Mouse (Mus musculus): ENCODE results near the gene Vps37b. TPM values are rescaled to one million over a fixed set of nuclear protein-coding genes. Genes with fewer than 3 reads are reported as not detected.

Gene Vps37b
- total and polyA plus RNA-seq, 2 experiments from 2014 or later = 51.4 to 55.7 TPM

DNA sequence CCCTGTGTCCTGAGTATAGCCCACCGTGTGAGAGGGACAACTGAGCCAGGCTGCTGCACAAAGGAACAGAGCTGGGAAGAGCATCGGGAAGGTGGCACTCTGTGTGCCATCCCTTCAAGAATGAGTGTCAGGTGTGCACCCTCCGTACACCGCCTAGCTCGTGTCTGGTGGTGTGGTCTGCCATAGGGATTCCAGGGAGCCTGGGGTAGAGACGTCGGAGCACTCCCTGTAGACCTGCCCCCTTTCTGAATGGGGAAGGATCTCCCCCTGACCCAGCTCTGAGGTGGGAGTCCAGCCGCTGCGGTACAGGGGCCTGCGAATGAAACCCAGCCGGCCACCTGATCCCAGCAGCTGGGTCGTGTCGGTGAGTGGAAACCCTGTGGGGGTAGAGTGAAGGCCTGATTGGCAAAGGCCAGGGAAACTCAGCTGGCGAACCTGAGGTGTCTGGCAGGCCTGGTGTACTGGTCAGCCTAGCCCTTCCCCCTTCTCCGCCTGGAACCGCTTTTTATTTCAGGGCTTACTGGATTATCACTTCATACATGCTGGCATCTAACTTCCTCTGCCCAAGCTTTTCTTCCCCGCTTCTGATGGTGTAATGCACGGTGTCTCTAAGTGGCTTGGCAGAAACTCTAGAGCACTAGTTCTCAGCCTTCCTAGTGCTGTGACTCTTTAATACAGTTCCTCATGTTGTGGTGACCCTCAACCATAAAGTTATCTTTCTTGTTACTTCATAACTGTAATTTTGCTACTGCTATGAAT, 52.7 kb downstream of the Vps37b start:
- no peaks in the 10 kb centered on the region for H3K9me3 ChIP-seq (replicated peaks; ENCODE audit: control insufficient read depth, low read length)

DNA sequence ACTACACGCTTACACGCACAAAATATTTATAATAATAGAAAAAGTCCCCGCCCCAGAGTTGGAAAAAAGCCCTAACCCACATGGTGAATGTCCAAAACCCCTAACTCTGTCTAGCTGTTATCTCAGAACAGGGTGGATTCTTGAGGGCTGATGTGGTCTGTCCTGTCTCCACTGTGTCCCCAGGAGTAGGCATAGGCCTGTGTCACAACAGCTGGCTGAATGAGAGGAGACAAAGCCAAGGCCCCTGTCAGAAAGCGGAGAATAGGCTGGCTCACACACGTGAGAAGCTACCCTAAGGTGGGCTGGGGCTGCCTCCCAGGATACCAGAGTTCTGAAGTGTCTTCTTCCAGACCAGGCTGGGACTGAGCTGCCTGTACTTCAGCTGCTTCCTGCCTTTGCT, 53.9 kb downstream of the Vps37b start:
- peaks cover 55% of the 10 kb centered on the region for H3K4me1 ChIP-seq (ENCODE audit: control insufficient read depth, insufficient read depth)
- H3K9ac ChIP-seq (replicated peaks; ENCODE audit: low read depth, low read length) = no peak overlapping the region
- ATAC-seq (ENCODE audit: insufficient read depth, low read depth) = no peak

More for the DNA sequence above, 52.7 kb downstream of the Vps37b start:
- DNase-seq (ENCODE audit: low spot score) = no peak
- H3K27ac ChIP-seq (ENCODE audit: low read depth) = peak overlapping the region; percentile 66
- no peaks in the 10 kb centered on the region for H3K36me3 ChIP-seq (replicated peaks; ENCODE audit: control insufficient read depth, insufficient read depth, low read length)
- ATAC-seq (ENCODE audit: insufficient read depth, low read depth) = no peak
- 64% methylated on average over 18 of the region's 18 CpGs for WGBS
- no peaks in the 10 kb centered on the region for H3K27me3 ChIP-seq (ENCODE audit: control insufficient read depth, insufficient read depth, low read length)
- H3K4me1 ChIP-seq (ENCODE audit: control insufficient read depth, insufficient read depth) = peaks cover 55% of the 10 kb centered on the region
- TF ChIP-seq CTCF (IDR thresholded peaks at IDR 0.05; ENCODE audit: low read depth) = no peak
- no peak for TF ChIP-seq EP300 (IDR thresholded peaks at IDR 0.05; ENCODE audit: low read depth)
- H3K9ac ChIP-seq (replicated peaks; ENCODE audit: low read depth, low read length) = no peak overlapping the region
- H3K4me2 ChIP-seq (ENCODE audit: low read depth, low read length) = no peak overlapping the region
- H3K4me3 ChIP-seq (ENCODE audit: low read depth, low read length) = no peak overlapping the region

DNA sequence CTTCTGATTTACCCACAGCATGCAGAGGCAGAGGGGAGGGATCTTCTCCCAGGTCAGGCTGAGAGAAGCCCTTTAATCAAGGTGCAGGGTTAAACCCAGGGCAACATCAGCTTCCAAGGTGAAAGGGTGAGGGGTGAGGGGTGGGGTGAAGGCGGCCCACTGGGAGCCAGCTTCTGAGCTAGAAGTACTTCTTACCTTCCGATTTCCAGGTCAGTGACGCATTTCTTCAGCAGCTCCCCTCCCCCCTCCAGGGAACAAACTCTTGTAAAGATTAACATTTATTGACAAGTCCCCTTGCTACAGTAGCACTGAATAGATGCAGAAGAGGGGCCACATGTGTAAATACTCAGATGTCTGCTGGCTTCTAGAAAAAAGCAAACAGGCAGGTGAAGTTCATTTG, 54.8 kb downstream of the Vps37b start:
- H3K4me2 ChIP-seq (ENCODE audit: low read depth, low read length) = no peak overlapping the region
- peaks cover 52% of the 10 kb centered on the region for H3K4me1 ChIP-seq (ENCODE audit: control insufficient read depth, insufficient read depth)
- ATAC-seq (ENCODE audit: insufficient read depth, low read depth) (no peak), DNase-seq (ENCODE audit: low spot score) (no peak)
- TF ChIP-seq EP300 (IDR thresholded peaks at IDR 0.05; ENCODE audit: low read depth) (no peak), CTCF (IDR thresholded peaks at IDR 0.05; ENCODE audit: low read depth) (no peak)
- no peaks in the 10 kb centered on the region for H3K9me3 ChIP-seq (replicated peaks; ENCODE audit: control insufficient read depth, low read length)
- H3K27me3 ChIP-seq (ENCODE audit: control insufficient read depth, insufficient read depth, low read length) = no peaks in the 10 kb centered on the region
- H3K36me3 ChIP-seq (replicated peaks; ENCODE audit: control insufficient read depth, insufficient read depth, low read length) = no peaks in the 10 kb centered on the region
- WGBS = 79% methylated on average over 3 of the region's 3 CpGs
- H3K27ac ChIP-seq (ENCODE audit: low read depth) = no peak overlapping the region
- no peak overlapping the region for H3K9ac ChIP-seq (replicated peaks; ENCODE audit: low read depth, low read length)
- no peak overlapping the region for H3K4me3 ChIP-seq (ENCODE audit: low read depth, low read length)

More for the DNA sequence above, 53.9 kb downstream of the Vps37b start:
- 69% methylated on average over 5 of the region's 5 CpGs for WGBS
- Histone ChIP-seq H3K27ac (ENCODE audit: low read depth) (0 out of 2 replicates have a peak overlapping the region, but pooled peaks have one; percentile 8), H3K4me3 (ENCODE audit: low read depth, low read length) (no peak overlapping the region), H3K9me3 (replicated peaks; ENCODE audit: control insufficient read depth, low read length) (no peaks in the 10 kb centered on the region), H3K27me3 (ENCODE audit: control insufficient read depth, insufficient read depth, low read length) (no peaks in the 10 kb centered on the region), H3K36me3 (replicated peaks; ENCODE audit: control insufficient read depth, insufficient read depth, low read length) (no peaks in the 10 kb centered on the region), H3K4me2 (ENCODE audit: low read depth, low read length) (no peak overlapping the region)
- DNase-seq (ENCODE audit: low spot score) = no peak
- TF ChIP-seq EP300 (IDR thresholded peaks at IDR 0.05; ENCODE audit: low read depth) (no peak), CTCF (IDR thresholded peaks at IDR 0.05; ENCODE audit: low read depth) (no peak)

DNA sequence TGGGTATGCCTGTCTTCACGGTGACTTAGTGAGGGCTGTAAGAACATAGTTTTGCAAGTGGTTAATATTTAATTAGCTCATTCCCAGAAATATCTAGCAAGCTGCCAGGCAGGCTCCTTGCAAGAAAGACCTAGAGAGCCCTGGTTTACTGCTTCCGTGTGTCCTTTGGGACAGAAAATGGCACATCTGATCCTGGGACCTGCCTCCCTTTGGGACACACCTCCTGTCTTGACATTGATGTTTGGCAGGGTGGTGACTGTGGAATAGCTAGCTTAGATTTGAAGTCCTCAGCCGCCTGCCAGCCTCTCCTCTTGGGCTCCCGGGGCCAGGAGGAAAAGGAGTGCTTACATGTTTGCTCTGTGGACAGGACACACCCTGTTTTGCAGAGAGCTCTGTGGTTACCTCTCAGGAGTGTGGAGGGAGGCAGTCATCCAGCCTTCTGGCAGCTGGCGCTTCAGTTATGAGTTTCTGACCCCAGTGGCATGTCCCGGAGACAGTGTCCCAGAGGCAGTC, 56.3 kb downstream of the Vps37b start:
- Histone ChIP-seq H3K4me3 (ENCODE audit: low read depth, low read length) (no peak overlapping the region), H3K36me3 (replicated peaks; ENCODE audit: control insufficient read depth, insufficient read depth, low read length) (no peaks in the 10 kb centered on the region), H3K9me3 (replicated peaks; ENCODE audit: control insufficient read depth, low read length) (no peaks in the 10 kb centered on the region), H3K27me3 (ENCODE audit: control insufficient read depth, insufficient read depth, low read length) (no peaks in the 10 kb centered on the region), H3K4me1 (ENCODE audit: control insufficient read depth, insufficient read depth) (peaks cover 39% of the 10 kb centered on the region), H3K27ac (ENCODE audit: low read depth) (no peak overlapping the region), H3K4me2 (ENCODE audit: low read depth, low read length) (peak overlapping the region; percentile 96; the same call in 1 of the 2 replicates), H3K9ac (replicated peaks; ENCODE audit: low read depth, low read length) (no peak overlapping the region)
- ATAC-seq (ENCODE audit: insufficient read depth, low read depth) (no peak), DNase-seq (ENCODE audit: low spot score) (no peak)
- TF ChIP-seq EP300 (IDR thresholded peaks at IDR 0.05; ENCODE audit: low read depth) (no peak), CTCF (IDR thresholded peaks at IDR 0.05; ENCODE audit: low read depth) (no peak)
- 43% methylated on average over 6 of the region's 6 CpGs for WGBS

DNA sequence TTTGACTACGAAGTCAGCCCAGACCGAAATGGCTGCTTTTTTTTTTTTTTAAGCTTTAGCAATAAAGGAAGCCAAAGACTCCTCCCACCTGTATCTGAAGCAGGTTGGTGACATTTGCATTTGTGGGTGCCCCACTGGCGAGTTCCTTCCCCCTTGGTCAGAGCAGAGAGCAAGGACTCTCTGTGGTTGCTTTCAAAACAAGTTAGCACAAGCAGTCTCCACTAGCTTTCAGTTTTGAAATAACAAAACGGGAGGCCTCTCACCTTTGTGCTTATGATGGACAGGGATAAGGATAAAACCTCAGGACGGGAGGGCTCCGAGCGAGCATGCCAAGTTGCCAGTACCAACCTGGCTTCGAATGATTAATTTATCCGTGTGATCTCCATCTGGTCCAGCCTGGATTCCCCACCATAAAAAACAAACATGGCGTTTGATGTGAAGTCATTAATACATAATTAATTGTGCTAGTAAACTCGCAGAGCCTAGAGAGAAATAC, 57.4 kb downstream of the Vps37b start:
- Histone ChIP-seq H3K27me3 (ENCODE audit: control insufficient read depth, insufficient read depth, low read length) (no peaks in the 10 kb centered on the region), H3K27ac (ENCODE audit: low read depth) (no peak overlapping the region), H3K36me3 (replicated peaks; ENCODE audit: control insufficient read depth, insufficient read depth, low read length) (no peaks in the 10 kb centered on the region), H3K4me3 (ENCODE audit: low read depth, low read length) (peak overlapping the region; percentile 77), H3K4me1 (ENCODE audit: control insufficient read depth, insufficient read depth) (peaks cover 28% of the 10 kb centered on the region), H3K9me3 (replicated peaks; ENCODE audit: control insufficient read depth, low read length) (no peaks in the 10 kb centered on the region), H3K9ac (replicated peaks; ENCODE audit: low read depth, low read length) (peak overlapping the region; percentile 21; the same call in 1 of the 2 replicates), H3K4me2 (ENCODE audit: low read depth, low read length) (peak overlapping the region; percentile 96)
- TF ChIP-seq EP300 (IDR thresholded peaks at IDR 0.05; ENCODE audit: low read depth) = no peak
- no peak for TF ChIP-seq CTCF (IDR thresholded peaks at IDR 0.05; ENCODE audit: low read depth)
- ATAC-seq (ENCODE audit: insufficient read depth, low read depth) (no peak), DNase-seq (ENCODE audit: low spot score) (no peak)
- WGBS = 52% methylated on average over 11 of the region's 11 CpGs
